Mouse (Mus musculus): ENCODE measurements around the gene Lrrc27. TPM values are rescaled to one million over a fixed set of nuclear protein-coding genes. Genes with fewer than 3 reads are reported as not detected.

Gene Lrrc27
- total RNA-seq, 2 experiments from 2014 or later, result 17.6 to 20.8 TPM

GRCm38 (mm10) chr7:139234426-139235188, 21.8 kb downstream of the Lrrc27 start:
- intact Hi-C loops (cut with DNase I), result loop anchor here (2.0 kb wide), 1 partner anchor 242 kb away; no protein-coding TSS in a partner anchor
- peak; percentile 61 to 67 for DNase-seq

- intact Hi-C loops (cut with DNase I), result loop anchor here (2.0 kb wide), 1 partner anchor 241 kb away; no protein-coding TSS in a partner anchor
- peak in 1 of 2 experiments; percentile 41 for DNase-seq
These were observed 23.0 kb downstream of the Lrrc27 start for GRCm38 (mm10) chr7:139235651-139236358.

GRCm38 (mm10) chr7:139239432-139239831, 26.6 kb downstream of the Lrrc27 start:
- intact Hi-C loops (cut with DNase I), result no loop called here
- no peak for DNase-seq

GRCm38 (mm10) chr7:139246086-139246485, 33.3 kb downstream of the Lrrc27 start:
- peak in 1 of 2 experiments; percentile 36 for DNase-seq
- intact Hi-C loops (cut with DNase I), result loop anchor here (5.0 kb wide), 1 partner anchor 141 kb away; the partner anchor contains the start of gene Inpp5a

GRCm38 (mm10) chr7:139246931-139247880, 34.4 kb downstream of the Lrrc27 start:
- DNase-seq, result peak; percentile 62 to 63
- intact Hi-C loops (cut with DNase I), result loop anchor here (5.0 kb wide), 1 partner anchor 140 kb away; the partner anchor contains the start of gene Inpp5a

- intact Hi-C loops (cut with DNase I), result loop anchor here (5.0 kb wide), 1 partner anchor 139 kb away; the partner anchor contains the start of gene Inpp5a
- peak; percentile 90 to 92 for DNase-seq
These were observed 35.3 kb downstream of the Lrrc27 start, which contains the start of gene Pwwp2b for GRCm38 (mm10) chr7:139247881-139248614. Pwwp2b (plus strand) TSS chr7:139248482.

- intact Hi-C loops (cut with DNase I), result loop anchor here (5.0 kb wide), 1 partner anchor 138 kb away; the partner anchor contains the start of gene Inpp5a
- peak in 1 of 2 experiments; percentile 62 for DNase-seq
These were observed 36.0 kb downstream of the Lrrc27 start for GRCm38 (mm10) chr7:139248615-139249405.

- DNase-seq, result no peak
- intact Hi-C loops (cut with DNase I), result loop anchor here (5.0 kb wide), 1 partner anchor 138 kb away; the partner anchor contains the start of gene Inpp5a
These were observed 36.8 kb downstream of the Lrrc27 start for GRCm38 (mm10) chr7:139249406-139250210.

- DNase-seq, result peak; percentile 70
- intact Hi-C loops (cut with DNase I), result no loop called here
These were observed 39.1 kb downstream of the Lrrc27 start for GRCm38 (mm10) chr7:139251881-139252301.

GRCm38 (mm10) chr7:139252566-139252965, 39.8 kb downstream of the Lrrc27 start:
- DNase-seq, result no peak
- intact Hi-C loops (cut with DNase I), result no loop called here

- intact Hi-C loops (cut with DNase I), result no loop called here
- no peak for DNase-seq
These were observed 40.2 kb downstream of the Lrrc27 start for GRCm38 (mm10) chr7:139252986-139253385.

GRCm38 (mm10) chr7:139253462-139253861, 40.7 kb downstream of the Lrrc27 start:
- intact Hi-C loops (cut with DNase I), result no loop called here
- DNase-seq, result no peak

- DNase-seq, result no peak
- intact Hi-C loops (cut with DNase I), result no loop called here
These were observed 41.8 kb downstream of the Lrrc27 start for GRCm38 (mm10) chr7:139254626-139255025.

GRCm38 (mm10) chr7:139257752-139258542, 45.2 kb downstream of the Lrrc27 start:
- no peak for DNase-seq
- intact Hi-C loops (cut with DNase I), result no loop called here

GRCm38 (mm10) chr7:139264337-139264736, 51.5 kb downstream of the Lrrc27 start:
- peak; percentile 49 to 61 for DNase-seq

GRCm38 (mm10) chr7:139265634-139266033, 52.8 kb downstream of the Lrrc27 start:
- no peak for DNase-seq
- intact Hi-C loops (cut with DNase I), result no loop called here

More at GRCm38 (mm10) chr7:139264337-139264736, 51.5 kb downstream of the Lrrc27 start:
- intact Hi-C loops (cut with DNase I), result no loop called here

GRCm38 (mm10) chr7:139266431-139266830, 53.6 kb downstream of the Lrrc27 start:
- intact Hi-C loops (cut with DNase I), result no loop called here

More at GRCm38 (mm10) chr7:139266431-139266830, 53.6 kb downstream of the Lrrc27 start:
- peak in 1 of 2 experiments; percentile 34 for DNase-seq
